Mouse (Mus musculus): Measurements from ENCODE around the gene Lamtor2. TPM values are rescaled to one million over a fixed set of nuclear protein-coding genes. Genes with fewer than 3 reads are reported as not detected.
"Not testable (repeated sequence)": the region's sequence is repeated elsewhere in the genome, so short reads cannot be mapped to it uniquely, and the experiment has no call there.

Lamtor2 gene
- 206 and 232 TPM in 2 replicates for polyA plus RNA-seq (2015; fragmentation: Nextera tagmentation; extraction: Ambion mirVana)

DNA sequence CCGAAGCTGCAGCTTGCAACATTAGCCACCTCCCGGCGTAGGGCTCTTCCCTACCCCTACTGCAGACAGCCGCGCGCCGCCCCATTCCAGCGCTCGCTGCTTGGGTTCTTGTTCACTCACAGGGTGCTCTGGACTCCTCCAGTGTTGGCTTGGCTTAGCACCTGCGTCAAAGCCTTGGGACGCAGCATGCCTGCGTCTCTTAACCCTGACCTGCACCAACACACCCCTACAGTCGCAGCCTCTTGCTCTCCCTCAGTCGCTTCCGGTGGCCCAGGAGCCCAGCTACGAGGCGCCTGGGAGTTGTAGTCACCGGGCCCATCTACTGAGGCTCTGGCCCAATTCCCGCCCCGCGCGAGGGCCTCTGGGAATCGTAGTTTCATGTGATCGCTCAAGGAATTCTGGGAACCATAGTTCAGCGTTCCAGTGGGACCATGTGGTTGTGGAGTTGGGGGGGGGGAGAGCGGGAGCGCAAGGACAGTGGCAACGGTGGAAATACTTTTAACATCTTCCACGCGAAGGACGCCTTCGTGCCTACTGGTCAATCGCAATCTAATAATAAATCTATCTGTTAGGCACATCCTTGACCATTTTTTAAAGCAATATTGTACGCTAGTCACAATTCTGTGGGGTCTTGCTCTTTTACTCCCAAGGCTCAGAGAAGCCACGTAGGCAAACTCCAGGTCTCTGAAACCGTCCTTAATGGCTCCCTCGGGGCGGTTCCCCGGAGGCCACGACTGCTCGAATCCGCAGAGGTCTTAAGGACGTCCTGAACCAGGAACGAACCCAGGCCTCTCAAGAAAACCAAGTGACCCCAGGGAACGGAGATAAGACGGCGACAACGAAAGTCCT lies at the start of gene Lamtor2:
Lamtor2 (minus strand) TSS at position 399 of the 849 bp plus-strand sequence.
- peak; percentile 93 for ATAC-seq (replicated peaks)
- under 1% methylated on average over 48 of the region's 48 CpGs for WGBS

DNA sequence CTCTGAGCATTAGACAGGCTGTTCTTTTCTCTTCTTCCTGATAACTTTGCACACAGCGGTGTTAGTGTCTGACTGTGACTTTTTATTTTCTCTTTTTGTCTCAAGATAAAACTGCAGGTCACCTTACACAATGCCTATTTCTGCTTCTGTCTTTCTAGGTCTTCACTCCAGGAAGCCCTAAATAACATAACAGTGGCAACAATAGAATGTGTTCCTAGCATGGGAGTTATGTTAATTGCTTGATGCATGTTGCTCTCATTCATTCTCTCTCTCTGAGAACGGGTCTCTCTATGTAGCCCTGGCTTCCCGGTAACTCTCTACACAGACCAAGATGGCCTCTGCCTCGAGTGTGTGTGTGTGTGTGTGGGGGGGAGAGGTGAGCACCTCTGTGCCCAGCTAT lies 49.6 kb upstream of the Lamtor2 start:
- Histone ChIP-seq H3K36me3 (replicated peaks) (no peaks in the 10 kb centered on the region), H3K9ac (no peak overlapping the region), H3K4me3 (no peak overlapping the region), H3K4me2 (no peak overlapping the region), H3K9me3 (no peaks in the 10 kb centered on the region), H3K4me1 (peaks cover 9% of the 10 kb centered on the region; the same call in 1 of the 2 replicates), H3K27me3 (replicated peaks) (no peaks in the 10 kb centered on the region), H3K27ac (no peak overlapping the region)
- 72% methylated on average over 4 of the region's 4 CpGs for WGBS
- ATAC-seq (replicated peaks), result no peak

More for the DNA sequence above, at the start of gene Lamtor2:
- Histone ChIP-seq H3K27me3 (replicated peaks) (no peaks in the 10 kb centered on the region), H3K4me1 (peaks cover 28% of the 10 kb centered on the region), H3K36me3 (replicated peaks) (peaks cover 15% of the 10 kb centered on the region; the same call in 1 of the 2 replicates), H3K9ac (peak within 1 kb of the TSS; percentile 97), H3K9me3 (no peaks in the 10 kb centered on the region), H3K4me3 (peak within 1 kb of the TSS; percentile 94), H3K27ac (peak within 1 kb of the TSS; percentile 93), H3K4me2 (peak within 1 kb of the TSS; percentile 92)

DNA sequence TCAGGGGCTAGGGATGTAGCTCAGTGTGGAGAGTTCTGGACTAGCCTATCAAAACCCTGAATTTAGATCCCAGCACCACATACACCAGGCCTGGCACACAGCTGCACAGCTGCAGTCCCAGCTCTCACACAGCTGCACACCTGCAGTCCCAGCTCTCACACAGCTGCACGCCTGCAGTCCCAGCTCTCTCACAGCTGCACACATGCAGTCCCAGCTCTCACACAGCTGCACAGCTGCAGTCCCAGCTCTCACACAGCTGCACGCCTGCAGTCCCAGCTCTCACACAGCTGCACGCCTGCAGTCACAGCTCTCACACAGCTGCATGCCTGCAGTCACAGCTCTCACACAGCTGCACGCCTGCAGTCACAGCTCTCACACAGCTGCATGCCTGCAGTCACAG lies 43.7 kb upstream of the Lamtor2 start:
- WGBS, result 79% methylated on average over 4 of the region's 4 CpGs
- not testable (repeated sequence) for H3K4me3 ChIP-seq; ATAC-seq (replicated peaks); H3K9me3 ChIP-seq; H3K36me3 ChIP-seq (replicated peaks); H3K4me2 ChIP-seq; H3K4me1 ChIP-seq; H3K27ac ChIP-seq; H3K27me3 ChIP-seq (replicated peaks); H3K9ac ChIP-seq

DNA sequence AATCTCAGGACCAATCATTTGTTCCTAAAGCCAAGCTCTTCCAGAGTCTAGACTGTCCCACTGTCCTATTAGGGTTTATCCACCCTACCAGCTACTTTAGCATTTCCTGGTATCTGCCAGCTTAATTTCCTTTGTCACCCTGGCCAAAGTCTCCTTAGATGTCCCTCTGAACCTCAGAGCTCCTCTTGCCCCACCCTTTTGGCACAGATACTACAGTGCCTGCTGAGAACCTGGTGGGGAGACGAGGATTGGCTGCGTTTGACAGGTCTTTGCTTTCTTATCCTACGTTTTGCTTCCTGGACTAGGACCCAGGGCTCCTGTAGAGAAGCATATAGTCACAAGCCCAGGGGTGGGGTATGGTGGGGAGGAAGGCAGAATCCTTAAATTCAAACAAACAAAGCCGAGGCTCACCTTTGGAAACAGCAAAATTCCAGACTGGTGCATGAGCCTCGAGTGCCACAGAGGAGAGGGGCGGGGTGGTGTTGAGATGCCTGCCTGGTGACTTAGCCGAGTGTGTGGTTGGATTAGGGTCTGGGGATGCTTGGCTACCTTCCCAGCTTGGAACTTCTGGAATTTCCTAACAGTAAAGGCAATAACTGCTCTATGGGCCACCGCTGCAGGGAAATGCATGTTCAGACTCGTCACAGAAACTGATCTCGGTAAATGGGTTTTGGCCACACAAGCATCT lies 41.2 kb upstream of the Lamtor2 start:
- Histone ChIP-seq H3K4me3 (no peak overlapping the region), H3K9me3 (no peaks in the 10 kb centered on the region)
- no peak for ATAC-seq (replicated peaks)

DNA sequence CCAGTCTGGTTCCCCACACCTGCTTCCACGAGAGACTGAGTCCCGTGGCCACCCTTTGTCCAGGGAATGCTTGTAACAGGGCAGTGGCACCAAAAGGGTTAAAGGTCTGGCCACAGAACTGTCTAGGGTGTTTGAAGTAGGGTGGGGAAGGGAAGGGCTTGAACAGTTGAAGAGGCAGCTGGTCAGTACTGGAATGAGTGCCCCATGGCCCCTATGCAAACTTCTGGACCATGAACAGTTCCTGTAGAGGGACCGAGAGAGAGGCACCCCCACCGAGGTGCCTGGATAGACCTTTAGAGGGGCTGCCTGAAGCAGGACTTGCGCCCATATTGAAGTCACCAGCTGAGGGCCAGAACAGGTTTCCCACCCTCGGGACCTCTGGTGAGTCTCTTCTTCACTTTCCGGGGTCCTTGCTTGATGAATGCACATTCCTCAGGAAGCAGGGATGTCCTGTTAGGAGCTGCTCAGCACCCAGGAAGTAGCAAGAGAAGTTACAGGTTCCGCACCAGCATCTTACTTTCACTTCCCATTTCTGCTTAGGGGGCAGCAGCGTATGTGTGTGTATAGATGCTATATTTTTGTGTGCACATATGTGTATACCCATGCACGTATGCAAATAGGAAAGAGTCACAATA lies 40.2 kb upstream of the Lamtor2 start:
- WGBS, result 72% methylated on average over 10 of the region's 10 CpGs
- no peak for ATAC-seq (replicated peaks)
- Histone ChIP-seq H3K4me2 (no peak overlapping the region), H3K36me3 (replicated peaks) (peaks cover 8% of the 10 kb centered on the region; the same call in 1 of the 2 replicates), H3K9ac (no peak overlapping the region), H3K27ac (no peak overlapping the region), H3K4me1 (no peaks in the 10 kb centered on the region), H3K27me3 (replicated peaks) (no peaks in the 10 kb centered on the region), H3K9me3 (no peaks in the 10 kb centered on the region), H3K4me3 (no peak overlapping the region)

More for the DNA sequence above, 41.2 kb upstream of the Lamtor2 start:
- no peak overlapping the region for H3K9ac ChIP-seq
- H3K27ac ChIP-seq, result no peak overlapping the region
- H3K27me3 ChIP-seq (replicated peaks), result no peaks in the 10 kb centered on the region
- no peaks in the 10 kb centered on the region for H3K4me1 ChIP-seq
- 71% methylated on average over 10 of the region's 10 CpGs for WGBS
- no peaks in the 10 kb centered on the region for H3K36me3 ChIP-seq (replicated peaks)
- H3K4me2 ChIP-seq, result no peak overlapping the region

DNA sequence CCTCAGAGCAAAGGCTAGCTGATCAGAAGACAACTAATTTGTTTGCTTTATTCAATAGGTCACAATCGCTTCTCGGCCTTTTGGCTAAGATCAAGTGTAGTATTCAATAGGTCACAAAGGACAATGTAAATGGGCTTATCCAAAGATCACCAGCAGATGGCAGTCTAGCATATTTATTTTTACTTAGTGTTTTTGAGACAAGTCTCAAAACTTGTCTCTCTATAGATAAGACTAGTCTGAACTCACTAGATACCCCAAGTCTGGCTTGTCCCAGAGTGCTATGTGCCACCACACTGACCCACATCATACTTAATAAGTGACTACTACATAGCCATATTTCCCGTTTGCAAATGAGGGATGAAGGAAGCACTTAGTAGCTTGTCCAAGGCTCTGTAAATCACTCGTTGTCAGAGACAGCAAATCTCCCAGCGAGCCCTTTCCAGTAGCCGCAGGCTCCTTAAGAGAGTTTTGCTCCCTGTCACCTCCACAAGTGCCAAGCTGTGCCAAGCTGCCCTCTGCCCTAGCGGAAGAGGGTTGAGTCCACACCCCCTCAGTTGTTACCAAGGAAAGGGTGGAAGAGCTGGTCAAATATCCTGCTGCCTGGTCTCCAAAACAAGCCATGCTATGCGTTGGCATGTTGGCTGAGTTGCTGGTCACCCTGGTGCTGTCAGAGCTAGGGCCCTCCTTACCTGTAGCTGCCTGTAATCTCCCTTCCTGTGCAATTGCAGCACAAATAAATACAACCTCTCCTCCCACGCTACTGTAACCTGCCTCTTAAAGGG lies 39.3 kb upstream of the Lamtor2 start:
- H3K27ac ChIP-seq, result no peak overlapping the region; the same call in 1 of the 2 replicates
- ATAC-seq (replicated peaks), result no peak
- H3K4me3 ChIP-seq, result no peak overlapping the region
- no peaks in the 10 kb centered on the region for H3K9me3 ChIP-seq
- no peaks in the 10 kb centered on the region for H3K27me3 ChIP-seq (replicated peaks)
- no peak overlapping the region for H3K4me2 ChIP-seq
- H3K9ac ChIP-seq, result no peak overlapping the region
- H3K4me1 ChIP-seq, result no peaks in the 10 kb centered on the region
- H3K36me3 ChIP-seq (replicated peaks), result peaks cover 17% of the 10 kb centered on the region; the same call in 1 of the 2 replicates
- 37% methylated on average over 9 of the region's 9 CpGs for WGBS

DNA sequence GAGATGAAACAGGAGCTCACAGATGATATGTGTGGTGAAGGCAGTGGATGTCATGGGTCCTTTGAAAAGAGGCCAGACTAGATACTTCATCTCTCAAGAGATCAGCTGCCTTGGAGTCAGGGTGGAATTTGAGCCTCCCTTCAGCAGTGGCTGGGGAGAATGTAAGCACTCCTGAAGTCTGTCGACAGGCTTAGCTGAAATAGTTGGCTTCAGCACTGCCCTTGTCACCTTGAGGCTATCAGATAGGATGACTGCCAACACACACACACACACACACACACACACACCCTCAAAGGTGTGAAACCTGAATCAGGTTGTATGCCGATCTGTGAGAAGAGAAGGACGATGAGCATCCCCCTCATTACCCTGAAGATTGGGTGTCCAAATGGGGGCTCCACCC lies 38.2 kb upstream of the Lamtor2 start:
- Histone ChIP-seq H3K4me3 (no peak overlapping the region), H3K27me3 (replicated peaks) (no peaks in the 10 kb centered on the region), H3K4me1 (no peaks in the 10 kb centered on the region), H3K36me3 (replicated peaks) (peaks cover 21% of the 10 kb centered on the region; the same call in 1 of the 2 replicates), H3K27ac (no peak overlapping the region), H3K9ac (no peak overlapping the region), H3K4me2 (no peak overlapping the region), H3K9me3 (no peaks in the 10 kb centered on the region)
- 55% methylated on average over 3 of the region's 3 CpGs for WGBS
- ATAC-seq (replicated peaks), result no peak

DNA sequence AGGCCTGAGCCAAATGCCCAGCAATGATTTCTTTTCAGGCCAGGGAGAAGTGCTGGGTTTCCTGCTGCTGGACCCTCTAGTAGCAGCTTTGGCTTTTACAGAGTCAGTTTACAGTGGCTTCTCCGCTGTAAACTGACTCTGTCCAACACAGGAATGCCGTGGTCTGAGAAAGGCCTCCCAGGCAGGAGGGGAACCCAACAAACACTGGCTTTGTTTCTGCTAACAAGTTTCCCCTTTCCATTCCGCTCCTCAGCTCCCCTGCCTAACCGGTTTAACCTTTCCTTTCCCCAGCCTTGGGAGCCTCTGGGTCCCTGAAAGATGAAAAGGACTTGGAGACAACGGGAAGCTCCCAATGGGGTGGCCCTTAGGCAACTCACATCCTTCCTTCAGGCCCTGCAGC lies 37.4 kb upstream of the Lamtor2 start:
- Histone ChIP-seq H3K4me3 (no peak overlapping the region), H3K9me3 (no peaks in the 10 kb centered on the region), H3K27ac (no peak overlapping the region), H3K4me2 (no peak overlapping the region), H3K4me1 (no peaks in the 10 kb centered on the region), H3K9ac (no peak overlapping the region), H3K27me3 (replicated peaks) (no peaks in the 10 kb centered on the region), H3K36me3 (replicated peaks) (peaks cover 26% of the 10 kb centered on the region; the same call in 1 of the 2 replicates)
- ATAC-seq (replicated peaks), result no peak
- 30% methylated on average over 5 of the region's 5 CpGs for WGBS

DNA sequence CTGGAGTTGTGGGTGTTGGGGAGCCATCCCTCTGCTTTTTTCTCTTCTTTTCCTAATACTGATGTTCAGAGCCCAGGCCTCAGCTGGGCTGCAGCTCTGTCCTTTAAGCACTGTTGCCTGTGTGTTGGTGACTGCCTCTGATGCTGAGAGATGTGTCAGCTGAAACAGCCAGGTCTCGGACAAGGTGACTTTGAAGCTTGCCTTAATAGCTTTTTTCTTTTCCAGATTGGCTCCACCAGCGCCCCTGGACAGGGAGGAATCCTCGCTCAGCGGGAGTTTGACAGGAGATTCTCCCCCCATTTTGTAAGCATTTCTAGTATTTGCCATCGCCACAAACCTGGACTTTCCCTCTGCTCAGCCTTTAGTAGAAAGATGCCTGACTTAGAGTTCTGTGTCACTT lies 33.8 kb upstream of the Lamtor2 start:
- H3K4me2 ChIP-seq, result no peak overlapping the region
- 96% methylated on average over 5 of the region's 5 CpGs for WGBS
- H3K36me3 ChIP-seq (replicated peaks), result peaks cover 31% of the 10 kb centered on the region; the same call in 1 of the 2 replicates
- H3K9ac ChIP-seq, result no peak overlapping the region
- ATAC-seq (replicated peaks), result no peak
- no peaks in the 10 kb centered on the region for H3K9me3 ChIP-seq
- H3K4me3 ChIP-seq, result no peak overlapping the region
- H3K27ac ChIP-seq, result no peak overlapping the region
- no peaks in the 10 kb centered on the region for H3K27me3 ChIP-seq (replicated peaks)
- no peaks in the 10 kb centered on the region for H3K4me1 ChIP-seq

DNA sequence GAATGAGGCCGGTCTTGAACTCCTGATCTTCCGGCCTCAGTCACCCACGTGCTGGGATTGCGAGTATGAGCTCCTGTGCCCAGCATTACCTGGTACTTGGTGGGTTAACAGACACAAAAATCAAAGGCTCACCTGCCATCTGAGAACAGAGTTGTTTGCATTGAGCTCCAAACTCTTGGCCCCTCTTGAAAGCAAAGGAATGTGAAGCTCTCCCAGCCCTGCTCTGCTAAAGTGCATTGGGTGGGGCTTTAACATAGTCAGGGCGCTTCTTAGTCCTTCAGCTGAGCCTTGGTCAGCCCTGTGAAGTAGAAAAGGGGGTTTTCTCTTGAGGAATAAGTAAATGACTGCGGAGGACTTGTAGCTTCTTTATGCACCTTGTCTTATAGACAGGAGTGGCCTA lies 32.9 kb upstream of the Lamtor2 start:
- Histone ChIP-seq H3K4me2 (no peak overlapping the region), H3K4me1 (peaks cover 6% of the 10 kb centered on the region), H3K27me3 (replicated peaks) (no peaks in the 10 kb centered on the region), H3K27ac (no peak overlapping the region), H3K4me3 (no peak overlapping the region), H3K36me3 (replicated peaks) (peaks cover 31% of the 10 kb centered on the region; the same call in 1 of the 2 replicates), H3K9ac (no peak overlapping the region), H3K9me3 (no peaks in the 10 kb centered on the region)
- no peak for ATAC-seq (replicated peaks)
- 97% methylated on average over 6 of the region's 6 CpGs for WGBS

DNA sequence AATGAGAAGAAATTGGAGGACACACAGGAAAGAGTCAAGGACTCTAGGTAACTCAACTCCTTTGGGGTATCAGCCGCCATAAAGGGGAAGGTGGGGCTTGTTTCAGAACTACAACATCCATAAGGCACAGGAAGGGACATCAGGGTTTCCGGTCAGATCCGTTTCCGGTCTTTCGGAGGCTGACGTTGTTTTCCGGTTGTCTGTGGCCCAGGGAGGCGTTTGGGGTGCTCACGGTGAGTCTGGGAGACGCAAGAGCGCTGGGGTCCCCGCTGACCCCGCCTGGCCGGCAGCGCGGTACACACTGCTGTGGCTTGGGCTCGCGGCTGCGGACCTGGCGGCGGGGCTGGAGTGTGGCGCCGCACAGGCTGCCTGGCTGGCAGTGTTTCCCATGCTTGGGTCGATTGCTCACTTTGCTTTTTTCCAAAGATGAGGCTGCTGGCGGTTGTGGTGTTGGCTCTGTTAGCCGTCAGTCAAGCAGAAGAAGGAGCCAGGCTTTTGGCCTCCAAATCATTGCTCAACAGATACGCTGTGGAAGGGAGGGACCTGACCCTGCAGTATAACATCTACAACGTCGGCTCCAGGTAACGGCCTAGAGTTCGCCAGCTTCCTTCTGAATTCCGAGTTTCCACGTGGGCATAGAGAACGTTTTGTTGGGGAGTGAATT lies 26.7 kb upstream of the Lamtor2 start:
- H3K9ac ChIP-seq, result peak overlapping the region; percentile 93
- H3K27me3 ChIP-seq (replicated peaks), result no peaks in the 10 kb centered on the region
- H3K27ac ChIP-seq, result peak overlapping the region; percentile 61; the same call in 1 of the 2 replicates
- H3K9me3 ChIP-seq, result no peaks in the 10 kb centered on the region
- peak overlapping the region; percentile 78 for H3K4me3 ChIP-seq
- peaks cover 19% of the 10 kb centered on the region for H3K4me1 ChIP-seq
- ATAC-seq (replicated peaks), result peak; percentile 90
- WGBS, result under 1% methylated on average over 34 of the region's 34 CpGs
- peak overlapping the region; percentile 71 for H3K4me2 ChIP-seq
- peaks cover 5% of the 10 kb centered on the region; the same call in 1 of the 2 replicates for H3K36me3 ChIP-seq (replicated peaks)

Data from midbrain, embryonic 15.5 days (tissue).